Mouse (Mus musculus) embryonic facial prominence, embryonic 12.5 days (tissue): Measurements from ENCODE around the gene Gm11639. TPM values are rescaled to one million over a fixed set of nuclear protein-coding genes. Genes with fewer than 3 reads are reported as not detected.
"Not testable (repeated sequence)": the region's sequence is repeated elsewhere in the genome, so short reads cannot be mapped to it uniquely, and the experiment has no call there.

Source experiments
- ATAC-seq: fragments of 200-750 bp; cut with Nextera tagmentation; 2 replicates; pipeline ENCODE4 v1.8.0; 2017; ENCODE audit not compliant: insufficient number of reproducible peaks, insufficient read depth, low FRiP score, low TSS enrichment
- H3K27ac ChIP-seq: fragments of 300-500 bp; sonication (generic); 2 replicates; pipeline ENCODE4 v1.5.1; 2016; ENCODE audit warnings: mild to moderate bottlenecking
- H3K27me3 ChIP-seq: fragments of 300-500 bp; sonication (generic); 2 replicates; pipeline ENCODE4 v1.6.1; 2016; ENCODE audit warnings: mild to moderate bottlenecking, moderate library complexity
- H3K36me3 ChIP-seq: fragments of 300-500 bp; sonication (generic); 2 replicates; pipeline ENCODE4 v1.6.1; 2016; ENCODE audit warnings: mild to moderate bottlenecking
- H3K4me1 ChIP-seq: fragments of 300-500 bp; sonication (generic); 2 replicates; pipeline ENCODE4 v1.6.1; 2016
- H3K4me2 ChIP-seq: fragments of 300-500 bp; sonication (generic); replicated peaks from 2 replicates; pipeline ENCODE4 v1.6.1; 2016; ENCODE audit warnings: mild to moderate bottlenecking, moderate library complexity
- H3K4me3 ChIP-seq: fragments of 300-500 bp; sonication (generic); 2 replicates; pipeline ENCODE4 v1.5.1; 2016; ENCODE audit warnings: mild to moderate bottlenecking
- H3K9ac ChIP-seq: fragments of 300-500 bp; sonication (generic); 2 replicates; pipeline ENCODE4 v1.6.1; 2016; ENCODE audit warnings: mild to moderate bottlenecking, moderate library complexity
- H3K9me3 ChIP-seq: fragments of 300-500 bp; sonication (generic); 2 replicates; pipeline ENCODE4 v1.6.1; 2016; ENCODE audit warnings: mild to moderate bottlenecking, moderate library complexity
- WGBS: fragments of 180-500 bp; shearing (Covaris S2); methylation state at CpG from one replicate; pipeline ENCODE4 v1.1.7; 2016; 5-methylcytosine and 5-hydroxymethylcytosine counted together
- polyA plus RNA-seq: library from polyadenylated mRNA; unstranded; fragments of >200 nt; fragmentation: Nextera tagmentation; extraction: Ambion mirVana; gene quantifications from 2 replicates; pipeline ENCODE4 v1.2.1, GENCODE M21; 2016

Gm11639 gene
- polyA plus RNA-seq, 1 experiment from 2014 or later, result 0.03 TPM

DNA sequence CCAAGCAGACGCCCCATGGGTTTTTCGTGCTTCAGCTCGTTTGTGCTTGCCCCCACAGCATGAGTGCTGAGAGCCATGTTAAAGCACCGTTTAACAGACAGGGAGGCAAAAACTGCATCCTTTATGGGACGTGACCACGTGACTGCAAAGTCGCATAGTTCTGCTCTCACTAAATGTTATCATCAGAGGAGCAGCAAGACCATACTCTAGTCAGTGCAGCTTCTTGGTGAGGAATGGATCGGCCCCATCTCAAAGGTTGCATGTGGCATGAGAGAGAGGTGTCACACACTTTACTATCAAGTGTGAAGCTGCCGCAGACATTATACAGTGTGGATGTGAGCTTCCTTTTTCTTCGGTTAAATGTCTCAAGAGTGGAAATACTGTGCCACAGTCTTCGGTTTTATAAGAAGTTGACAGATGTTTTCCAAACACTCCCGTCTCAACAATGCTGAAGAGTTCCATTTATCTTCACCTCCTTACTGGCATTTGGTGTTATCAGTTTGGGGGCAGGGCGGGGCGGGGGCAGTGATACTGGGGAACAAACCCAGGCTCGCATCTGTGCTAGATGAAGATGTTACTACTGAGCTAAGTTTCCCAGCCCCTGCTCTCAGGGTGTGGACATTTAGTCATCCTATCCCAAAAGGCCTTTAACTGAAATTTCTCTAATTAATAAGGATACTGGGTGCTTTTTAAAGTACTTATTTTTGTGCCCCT is 296.0 kb downstream of the Gm11639 start:
- no peaks in the 10 kb centered on the region for H3K36me3 ChIP-seq
- H3K9me3 ChIP-seq, result no peaks in the 10 kb centered on the region
- H3K27me3 ChIP-seq, result no peaks in the 10 kb centered on the region
- no peak overlapping the region for H3K9ac ChIP-seq
- no peak overlapping the region for H3K4me3 ChIP-seq
- no peak overlapping the region for H3K4me2 ChIP-seq
- no peaks in the 10 kb centered on the region for H3K4me1 ChIP-seq
- H3K27ac ChIP-seq, result no peak overlapping the region
- 70% methylated on average over 15 of the region's 15 CpGs for WGBS
- ATAC-seq, result no peak

DNA sequence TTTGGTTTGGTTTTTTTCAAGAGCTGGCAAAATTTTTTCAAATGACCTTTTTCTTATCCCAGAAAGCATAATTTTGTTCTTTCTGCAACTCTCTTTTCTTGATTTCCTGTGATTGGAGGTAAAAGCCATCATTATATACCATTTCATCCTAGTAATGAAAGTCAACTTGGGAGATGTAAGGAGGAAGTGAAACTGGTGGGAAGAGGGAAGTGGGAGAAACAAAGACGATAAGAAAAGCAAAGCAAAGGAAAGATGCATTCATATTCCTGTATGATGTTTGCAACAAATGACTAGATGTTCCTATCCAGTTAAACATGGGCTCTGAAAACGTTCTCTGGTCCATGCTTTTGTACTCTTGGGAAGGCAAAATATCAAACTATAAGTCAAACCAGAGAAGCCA is 323.7 kb downstream of the Gm11639 start:
- Histone ChIP-seq H3K4me1 (no peaks in the 10 kb centered on the region), H3K27ac (no peak overlapping the region)
- no peak for ATAC-seq

DNA sequence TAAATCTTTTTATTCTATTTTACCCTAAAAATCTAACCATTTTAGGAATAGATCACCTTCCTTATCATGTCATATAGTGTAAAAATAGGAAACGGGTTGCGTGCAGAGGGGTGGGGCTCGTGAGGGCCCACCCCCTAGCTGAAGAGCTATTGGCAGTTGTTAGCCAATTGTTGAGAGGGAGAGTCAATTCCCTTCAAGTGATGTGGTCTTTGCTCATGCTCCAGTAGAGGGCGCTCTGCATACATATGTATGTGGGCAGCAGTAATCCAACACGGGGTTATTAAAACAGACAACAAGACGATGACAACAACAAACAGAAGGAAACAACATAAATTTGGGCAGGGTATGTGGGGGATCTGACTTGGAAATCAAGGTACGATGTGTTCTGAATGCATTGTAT is 335.6 kb downstream of the Gm11639 start:
- Histone ChIP-seq H3K4me3 (no peak overlapping the region), H3K9me3 (no peaks in the 10 kb centered on the region), H3K4me1 (no peaks in the 10 kb centered on the region), H3K27ac (no peak overlapping the region), H3K27me3 (no peaks in the 10 kb centered on the region), H3K4me2 (no peak overlapping the region), H3K36me3 (no peaks in the 10 kb centered on the region), H3K9ac (no peak overlapping the region)
- 74% methylated on average over 7 of the region's 7 CpGs for WGBS
- no peak for ATAC-seq

More for the DNA sequence above, 323.7 kb downstream of the Gm11639 start:
- H3K9me3 ChIP-seq, result no peaks in the 10 kb centered on the region
- no peak overlapping the region for H3K4me3 ChIP-seq
- 65% methylated on average over 2 of the region's 2 CpGs for WGBS
- no peak overlapping the region for H3K9ac ChIP-seq
- no peaks in the 10 kb centered on the region for H3K27me3 ChIP-seq
- H3K4me2 ChIP-seq, result no peak overlapping the region
- no peaks in the 10 kb centered on the region for H3K36me3 ChIP-seq

DNA sequence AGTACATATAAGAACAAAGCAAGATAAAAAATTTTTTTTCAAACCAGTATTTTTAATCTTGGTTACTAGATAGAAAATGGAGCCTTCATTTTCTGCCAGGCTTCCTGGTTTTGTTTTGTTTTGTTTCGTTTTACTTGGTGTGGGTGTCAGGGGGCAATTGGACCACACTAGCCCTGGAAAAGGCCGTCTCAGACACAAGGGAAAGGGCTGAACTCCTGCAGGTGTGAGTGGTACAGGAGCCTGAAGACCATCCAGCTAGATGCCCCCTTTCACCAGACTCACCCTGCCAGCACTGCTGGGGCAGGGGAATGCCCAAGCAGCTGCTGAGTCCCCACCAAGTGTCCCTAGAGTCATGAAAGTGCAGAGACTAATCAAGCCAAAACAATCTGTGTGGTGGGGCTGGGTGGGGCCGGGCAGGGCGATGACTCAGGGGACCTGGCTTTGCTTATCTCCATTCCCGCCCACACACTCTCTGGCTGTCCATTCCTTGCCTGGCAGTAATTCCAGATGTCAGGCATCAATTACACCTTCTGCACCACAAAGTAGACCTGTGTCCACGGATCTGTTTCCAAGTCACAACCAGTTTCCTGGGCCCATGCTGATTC is 343.3 kb downstream of the Gm11639 start:
- Histone ChIP-seq H3K4me3 (no peak overlapping the region), H3K27ac (no peak overlapping the region), H3K9ac (no peak overlapping the region), H3K36me3 (no peaks in the 10 kb centered on the region), H3K27me3 (no peaks in the 10 kb centered on the region), H3K4me1 (no peaks in the 10 kb centered on the region), H3K4me2 (no peak overlapping the region), H3K9me3 (no peaks in the 10 kb centered on the region)
- WGBS, result 35% methylated on average over 6 of the region's 6 CpGs
- ATAC-seq, result no peak

DNA sequence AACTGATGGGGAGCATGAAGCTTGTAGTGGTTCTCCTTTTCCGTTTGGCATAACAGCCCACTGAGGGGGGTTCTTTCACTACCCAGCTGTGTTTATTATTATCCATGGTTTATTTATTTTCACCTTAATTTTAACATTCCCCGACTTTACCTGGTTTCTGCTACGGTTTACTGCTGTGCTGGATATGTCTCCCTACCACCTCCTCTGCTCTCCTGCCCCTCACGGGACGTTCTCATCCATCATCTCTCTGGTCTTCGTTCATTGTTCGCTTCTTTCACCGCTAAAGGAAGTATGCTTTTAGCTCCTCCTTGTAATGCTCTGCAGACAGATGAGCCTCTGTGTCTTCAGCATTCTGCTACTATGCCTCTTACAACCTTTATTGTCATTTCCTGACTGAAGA is 344.0 kb downstream of the Gm11639 start:
- Histone ChIP-seq H3K4me1 (no peaks in the 10 kb centered on the region), H3K27ac (no peak overlapping the region), H3K27me3 (no peaks in the 10 kb centered on the region), H3K4me2 (no peak overlapping the region), H3K9me3 (no peaks in the 10 kb centered on the region), H3K36me3 (no peaks in the 10 kb centered on the region), H3K4me3 (no peak overlapping the region), H3K9ac (no peak overlapping the region)
- ATAC-seq, result no peak
- 70% methylated on average over 8 of the region's 8 CpGs for WGBS

DNA sequence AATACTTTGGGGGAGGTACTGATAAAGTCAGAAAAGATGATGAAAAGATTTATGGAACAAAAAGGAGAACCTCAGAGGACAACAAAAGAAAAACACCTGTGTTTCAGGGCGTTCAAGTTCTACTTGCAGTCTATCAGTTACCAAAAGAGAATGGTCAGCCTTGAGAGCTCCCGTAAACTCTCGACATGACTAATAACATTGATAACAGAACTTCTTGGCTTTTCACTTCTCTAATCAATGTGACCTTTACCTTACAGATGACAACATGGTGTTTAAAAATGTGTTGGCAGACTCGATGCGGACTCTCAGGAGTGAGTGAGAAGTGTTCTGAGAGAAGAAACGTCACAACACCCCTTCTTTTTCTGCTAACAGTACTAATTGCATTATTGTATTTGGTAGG is 344.7 kb downstream of the Gm11639 start:
- ATAC-seq, result no peak
- Histone ChIP-seq H3K27me3 (no peaks in the 10 kb centered on the region), H3K36me3 (no peaks in the 10 kb centered on the region), H3K27ac (no peak overlapping the region), H3K4me2 (no peak overlapping the region), H3K4me1 (no peaks in the 10 kb centered on the region), H3K4me3 (no peak overlapping the region), H3K9ac (no peak overlapping the region), H3K9me3 (no peaks in the 10 kb centered on the region)
- WGBS, result 88% methylated on average over 6 of the region's 6 CpGs

DNA sequence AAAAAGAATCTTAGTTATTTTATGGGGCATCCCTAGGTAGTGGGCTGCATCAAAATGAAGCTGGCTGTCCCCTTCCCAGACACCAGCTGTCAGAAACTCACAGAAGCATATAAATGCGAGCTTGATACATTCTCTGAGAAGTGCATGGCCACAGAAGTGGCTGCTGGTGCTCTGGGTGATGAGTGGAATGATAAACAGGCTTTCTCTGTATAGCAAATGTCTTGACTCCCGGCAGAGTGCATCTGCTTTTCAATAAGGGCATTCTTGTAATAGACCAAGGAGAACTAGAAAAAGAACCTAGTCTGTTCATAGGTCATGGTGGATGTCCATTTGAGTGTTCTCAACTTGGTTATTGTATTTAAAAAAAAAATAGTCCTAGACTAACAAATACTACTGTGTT is 345.6 kb downstream of the Gm11639 start:
- Histone ChIP-seq H3K27ac (no peak overlapping the region), H3K9me3 (no peaks in the 10 kb centered on the region), H3K36me3 (no peaks in the 10 kb centered on the region), H3K4me3 (no peak overlapping the region), H3K4me2 (no peak overlapping the region), H3K9ac (no peak overlapping the region), H3K27me3 (no peaks in the 10 kb centered on the region), H3K4me1 (no peaks in the 10 kb centered on the region)
- 55% methylated on average over 2 of the region's 2 CpGs for WGBS
- ATAC-seq, result no peak

DNA sequence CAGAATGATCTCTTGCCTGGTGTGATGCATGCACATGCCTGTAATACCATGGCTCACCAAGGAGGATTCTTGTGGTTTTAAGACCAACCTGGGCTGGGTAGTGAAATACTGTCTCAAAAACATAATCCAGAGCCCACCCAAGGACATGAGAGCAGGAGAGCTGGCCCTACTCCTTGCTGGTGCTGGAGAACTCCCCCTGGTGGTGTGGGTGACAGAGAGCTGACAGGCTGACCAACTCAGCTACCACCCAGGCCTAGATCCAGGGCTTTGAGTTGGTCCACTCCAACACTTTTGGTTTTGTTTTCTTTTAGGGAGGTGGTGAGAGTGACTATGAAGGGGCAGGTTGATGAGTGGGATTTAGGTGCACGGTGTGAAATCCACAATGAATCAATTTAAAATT is 349.6 kb downstream of the Gm11639 start:
- Histone ChIP-seq H3K27ac (no peak overlapping the region), H3K36me3 (no peaks in the 10 kb centered on the region), H3K27me3 (no peaks in the 10 kb centered on the region), H3K9me3 (no peaks in the 10 kb centered on the region), H3K9ac (no peak overlapping the region), H3K4me2 (no peak overlapping the region), H3K4me3 (no peak overlapping the region), H3K4me1 (no peaks in the 10 kb centered on the region)
- ATAC-seq, result no peak
- 90% methylated on average over 1 of the region's 1 CpGs for WGBS

DNA sequence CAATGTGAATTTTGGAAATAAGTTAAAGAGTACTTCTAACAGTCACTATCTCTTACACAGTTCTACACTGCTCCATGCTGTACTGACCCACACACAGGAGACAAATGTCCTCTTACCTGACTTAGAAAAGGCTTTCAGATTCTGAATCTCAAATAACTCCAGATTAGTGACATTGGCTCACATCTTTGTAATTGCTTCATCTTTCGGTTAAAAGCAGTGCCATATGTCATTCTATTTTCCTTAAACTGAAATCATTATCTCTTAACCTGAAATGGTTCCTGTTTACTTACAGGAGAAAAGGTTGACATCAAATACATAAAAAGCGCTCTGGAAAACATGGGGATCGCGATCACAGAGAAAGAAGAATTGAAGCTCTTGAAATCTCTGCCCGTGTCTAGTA is 377.8 kb downstream of the Gm11639 start, which contains the start of gene Efcab3:
Efcab3 (plus strand) TSS at position 301 of the 400 bp plus-strand sequence.
- no peak within 1 kb of the TSS for H3K27ac ChIP-seq
- no peak within 1 kb of the TSS for H3K4me2 ChIP-seq
- H3K4me3 ChIP-seq, result no peak within 1 kb of the TSS
- no peaks in the 10 kb centered on the region for H3K9me3 ChIP-seq
- no peak within 1 kb of the TSS for H3K9ac ChIP-seq
- no peaks in the 10 kb centered on the region for H3K36me3 ChIP-seq
- ATAC-seq, result no peak
- WGBS, result 89% methylated on average over 5 of the region's 5 CpGs
- no peaks in the 10 kb centered on the region for H3K4me1 ChIP-seq
- no peaks in the 10 kb centered on the region for H3K27me3 ChIP-seq

DNA sequence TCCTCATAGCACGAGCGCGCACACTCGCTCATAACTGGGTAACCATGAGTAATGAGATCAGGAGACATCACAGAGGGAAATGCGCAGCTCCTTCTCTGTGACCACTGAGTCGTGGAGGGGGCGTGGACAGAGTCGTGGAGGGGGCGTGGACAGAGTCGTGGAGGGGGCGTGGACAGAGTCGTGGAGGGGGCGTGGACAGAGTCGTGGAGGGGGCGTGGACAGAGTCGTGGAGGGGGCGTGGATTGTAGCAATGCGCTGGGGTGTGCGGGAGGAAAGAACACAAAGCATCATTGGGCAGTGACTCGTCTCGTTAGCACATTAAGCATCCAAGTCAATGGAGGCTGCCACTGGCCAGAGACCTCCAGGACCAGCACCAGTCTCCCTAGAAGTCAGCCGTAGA is 426.9 kb downstream of the Gm11639 start:
- 89% methylated on average over 20 of the region's 22 CpGs for WGBS
- not testable (repeated sequence) for H3K4me3 ChIP-seq, H3K4me2 ChIP-seq, H3K27ac ChIP-seq, H3K9me3 ChIP-seq, H3K4me1 ChIP-seq, ATAC-seq, H3K36me3 ChIP-seq, H3K9ac ChIP-seq, H3K27me3 ChIP-seq

DNA sequence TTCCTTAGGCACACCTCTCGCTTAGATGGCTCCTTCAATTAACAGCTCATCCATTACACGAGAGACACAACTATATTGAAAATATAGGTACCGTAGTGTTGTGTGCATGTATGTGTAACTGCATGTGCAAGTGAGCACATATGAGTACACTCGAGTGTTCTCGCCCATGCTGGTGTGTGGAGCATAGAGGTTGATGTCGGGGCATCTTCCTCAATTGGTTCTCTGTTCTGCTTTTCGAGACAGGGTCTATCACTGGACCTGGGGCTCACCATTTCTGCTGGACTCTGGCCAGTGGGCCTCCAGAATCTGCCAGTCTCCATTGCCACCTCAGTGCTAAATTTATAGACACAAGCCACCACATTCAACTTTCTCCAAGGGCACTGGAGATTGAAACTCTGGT is 432.3 kb downstream of the Gm11639 start:
- Histone ChIP-seq H3K9me3 (no peaks in the 10 kb centered on the region), H3K4me1 (no peaks in the 10 kb centered on the region), H3K4me2 (no peak overlapping the region), H3K27ac (no peak overlapping the region), H3K9ac (no peak overlapping the region), H3K27me3 (no peaks in the 10 kb centered on the region), H3K36me3 (no peaks in the 10 kb centered on the region), H3K4me3 (no peak overlapping the region)
- no peak for ATAC-seq
- 89% methylated on average over 7 of the region's 7 CpGs for WGBS

DNA sequence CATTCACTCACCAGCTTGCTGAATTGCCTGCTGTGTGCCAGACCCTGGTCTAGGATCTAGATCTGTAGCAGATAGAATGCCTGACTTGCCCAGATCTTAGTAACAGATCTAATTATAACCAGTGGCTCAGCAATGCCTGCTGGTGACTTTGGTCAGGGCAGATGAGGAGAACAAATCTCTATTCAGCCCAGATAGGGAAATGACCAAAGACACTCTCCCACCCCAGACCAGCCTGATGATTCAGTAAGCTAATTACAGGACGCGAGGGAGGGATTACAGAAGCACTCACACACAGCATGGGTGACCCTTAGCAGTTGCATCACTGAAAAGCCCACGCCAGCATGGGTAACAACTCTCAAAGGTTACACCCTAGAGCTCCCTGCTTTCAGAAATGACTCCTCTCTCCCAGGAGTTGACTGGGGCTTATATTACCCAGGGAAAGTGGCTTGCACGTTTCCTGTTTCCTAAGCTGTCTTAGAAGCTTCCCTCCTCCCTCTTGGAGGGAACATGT is 435.1 kb downstream of the Gm11639 start:
- no peak for ATAC-seq
- Histone ChIP-seq H3K4me2 (no peak overlapping the region), H3K9ac (no peak overlapping the region), H3K36me3 (no peaks in the 10 kb centered on the region), H3K27ac (no peak overlapping the region), H3K9me3 (no peaks in the 10 kb centered on the region), H3K4me3 (no peak overlapping the region), H3K4me1 (no peaks in the 10 kb centered on the region), H3K27me3 (no peaks in the 10 kb centered on the region)
- 16% methylated on average over 4 of the region's 4 CpGs for WGBS
